Mouse (Mus musculus): ENCODE data around the gene Susd6.
"Not testable (repeated sequence)": the region's sequence is repeated elsewhere in the genome, so short reads cannot be mapped to it uniquely, and the experiment has no call there.

The Susd6 gene

DNA sequence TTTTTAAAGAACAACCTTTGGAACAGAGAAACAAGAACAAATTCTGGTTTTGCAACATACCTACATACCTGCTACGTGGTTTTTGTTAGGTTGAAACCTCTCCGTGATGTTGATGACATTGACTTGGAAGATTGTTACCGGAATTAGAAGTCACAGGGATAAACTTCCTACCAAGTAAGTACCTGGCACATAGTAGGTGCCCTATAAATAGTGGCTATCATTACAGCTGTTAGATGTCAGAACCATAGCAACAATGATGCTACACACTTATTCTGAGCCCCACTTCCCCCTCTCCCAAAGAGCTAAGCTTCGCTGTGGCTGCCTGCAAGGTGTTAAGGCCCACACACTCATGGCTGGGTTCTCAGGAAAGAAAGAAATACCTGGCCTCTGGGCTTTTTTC, 4.7 kb upstream of the Susd6 start:
- DNase-seq (ENCODE audit: extremely low spot score): no peak

DNA sequence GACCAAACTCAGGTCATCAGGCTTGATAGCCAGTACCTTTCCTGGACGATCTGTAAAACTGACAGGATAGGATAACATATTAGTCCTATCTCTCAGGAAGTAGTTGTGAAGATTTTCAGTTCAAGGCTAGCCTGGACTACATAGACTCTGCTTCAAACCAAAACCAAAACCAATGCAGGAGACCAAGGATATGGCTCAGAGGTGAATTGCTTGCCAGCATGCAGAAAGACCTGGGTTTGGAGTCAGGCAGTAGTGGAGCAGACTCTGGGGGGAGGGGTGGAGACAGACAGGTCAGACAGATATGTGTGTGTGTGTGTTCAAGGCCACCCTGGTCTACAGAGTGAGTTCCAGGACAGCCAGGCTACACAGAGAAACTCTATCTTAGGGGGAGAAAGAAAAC, 3.7 kb upstream of the Susd6 start:
- no peak for DNase-seq (ENCODE audit: extremely low spot score)

DNA sequence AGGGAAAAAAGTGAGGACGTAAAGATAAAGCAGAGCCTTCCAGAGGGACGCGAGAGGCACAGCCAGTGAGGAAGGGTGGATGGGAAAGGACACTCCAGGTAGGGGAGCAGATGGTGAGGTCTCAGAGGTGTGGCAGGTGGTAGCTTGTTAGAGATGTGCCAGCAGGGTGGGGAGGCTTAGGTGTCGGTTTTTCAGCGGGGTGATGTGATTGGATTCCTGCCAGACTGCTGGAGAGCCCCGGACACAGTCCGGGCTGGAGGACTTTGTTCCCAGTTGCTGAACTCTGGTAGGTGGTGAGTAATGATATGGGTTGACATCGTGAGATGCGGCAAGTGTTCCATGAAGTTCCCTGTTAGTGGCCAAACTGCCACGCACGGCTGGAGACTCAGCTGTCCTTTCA, 2.7 kb upstream of the Susd6 start:
- no peak for DNase-seq (ENCODE audit: extremely low spot score)

DNA sequence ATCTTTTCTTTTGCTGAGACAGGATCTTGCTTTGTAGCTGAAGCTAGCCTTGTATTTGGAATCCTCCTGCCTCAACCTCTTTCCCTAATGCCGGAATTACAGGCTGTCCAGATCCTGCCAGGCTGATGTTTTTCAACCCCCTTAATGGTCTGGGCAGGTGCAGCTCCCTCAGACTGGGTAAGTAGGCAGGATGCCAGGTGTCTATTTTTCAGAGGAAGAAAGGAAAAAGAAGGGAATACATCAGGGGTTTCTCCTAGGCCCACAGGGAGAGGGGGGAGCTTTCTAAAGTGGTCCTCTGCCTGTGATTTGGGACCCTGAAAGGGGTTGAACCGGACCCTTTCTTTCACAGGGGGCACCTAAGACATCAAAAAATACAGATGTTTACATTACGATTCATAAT, 2.1 kb upstream of the Susd6 start:
- DNase-seq (ENCODE audit: extremely low spot score): no peak

DNA sequence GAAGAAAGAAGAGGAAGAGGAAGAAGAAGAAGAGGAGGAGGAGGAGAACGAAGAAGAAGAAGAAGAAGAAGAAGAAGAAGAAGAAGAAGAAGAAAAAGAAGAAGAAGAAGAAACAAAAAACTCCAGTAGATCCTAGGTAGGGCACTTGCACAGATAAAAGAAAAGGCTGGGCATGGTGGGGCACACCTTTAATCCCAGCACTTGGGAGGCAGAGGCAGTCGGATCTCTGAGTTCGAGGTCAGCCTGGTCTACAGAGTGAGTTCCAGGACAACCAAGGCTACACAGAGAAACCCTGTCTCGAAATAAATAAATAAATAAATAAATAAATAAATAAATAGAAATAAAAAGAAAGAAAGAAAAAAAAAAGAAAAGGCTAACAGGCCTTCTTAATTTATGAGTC, 1.0 kb upstream of the Susd6 start:
- not testable (repeated sequence) for DNase-seq (ENCODE audit: extremely low spot score)

DNA sequence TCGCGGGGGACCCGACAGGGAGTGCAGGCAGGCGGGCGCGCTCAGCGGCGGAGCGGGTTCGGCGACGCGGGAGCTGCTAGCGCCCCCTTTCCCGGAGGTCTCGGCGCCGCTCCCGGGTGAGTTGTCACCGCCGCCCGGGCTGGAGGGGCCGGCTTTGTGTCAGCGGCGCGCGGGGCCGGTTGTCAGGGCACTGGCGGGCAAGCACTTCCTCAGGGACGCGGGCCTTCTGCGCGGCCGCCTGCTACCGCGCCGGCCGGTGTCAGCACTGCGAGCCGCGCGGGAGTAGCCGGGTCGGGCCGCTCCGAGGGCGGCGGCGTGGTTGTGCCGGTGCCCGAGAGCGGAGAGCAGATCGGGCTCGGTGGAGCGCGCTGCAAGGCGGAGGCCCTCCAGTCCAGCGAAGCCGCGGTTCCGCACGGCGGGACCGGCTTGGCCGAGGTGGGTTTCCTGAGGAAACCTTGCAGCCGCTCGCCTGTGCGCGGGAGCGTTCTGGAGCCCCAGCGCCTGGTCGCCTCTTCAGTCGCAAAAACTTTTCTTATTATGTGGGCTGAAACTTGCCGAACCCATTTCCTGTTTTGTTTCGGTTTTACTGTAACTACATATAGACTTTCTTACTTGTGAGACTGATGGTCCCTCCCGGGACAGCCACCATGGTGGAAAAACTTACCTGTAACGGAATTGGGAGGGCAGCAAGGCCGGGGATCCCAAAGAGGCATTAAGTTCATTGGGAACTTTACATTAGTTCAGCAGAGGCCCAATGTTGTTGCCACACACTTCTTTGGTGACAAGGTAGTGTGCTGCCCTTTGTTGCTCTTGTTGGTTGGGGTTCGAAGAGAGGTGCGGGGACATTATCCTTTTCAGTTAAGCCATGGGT, 625 bp downstream of the Susd6 start:
- no peak for DNase-seq (ENCODE audit: extremely low spot score)

DNA sequence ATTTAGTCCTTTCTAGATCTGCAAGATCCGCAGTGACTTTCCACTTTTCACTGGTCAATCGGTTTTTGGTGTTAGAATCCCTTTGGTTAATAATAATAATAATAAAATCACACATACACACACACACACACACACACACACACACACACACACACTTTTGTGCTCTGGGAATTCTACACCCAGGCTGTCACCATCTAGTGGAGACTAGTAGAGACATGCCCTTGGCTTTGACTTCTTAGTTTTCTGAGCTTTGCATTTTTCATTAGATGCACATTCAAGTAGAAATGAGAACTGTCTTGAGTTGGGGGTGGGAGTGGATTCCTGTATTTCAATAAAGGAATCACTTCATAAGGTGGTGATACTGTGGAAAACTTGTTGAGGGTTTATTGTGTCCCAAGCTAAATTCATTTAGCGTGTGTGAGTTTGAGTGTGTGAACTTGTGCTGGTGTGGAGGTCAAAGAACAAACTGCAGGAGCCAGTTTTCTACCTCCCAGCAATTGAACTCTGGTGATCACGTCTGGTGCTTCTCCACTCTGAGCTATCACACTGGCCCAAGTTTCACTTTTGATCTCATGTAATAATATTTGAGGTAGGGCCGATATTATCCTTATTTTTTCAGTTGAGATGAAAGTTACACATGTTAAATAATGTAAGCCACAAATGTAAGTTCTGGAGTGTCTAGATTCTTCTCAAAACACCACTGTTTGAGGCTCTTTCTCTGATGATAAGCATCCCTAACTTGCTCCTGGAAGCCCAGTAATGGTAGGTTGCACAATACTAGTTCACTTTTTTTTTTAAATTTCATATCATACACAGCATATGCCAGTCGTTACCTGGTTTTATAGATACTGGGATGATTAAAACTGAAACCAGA, 1.5 kb downstream of the Susd6 start:
- peak; percentile 24 for DNase-seq (ENCODE audit: extremely low spot score)

DNA sequence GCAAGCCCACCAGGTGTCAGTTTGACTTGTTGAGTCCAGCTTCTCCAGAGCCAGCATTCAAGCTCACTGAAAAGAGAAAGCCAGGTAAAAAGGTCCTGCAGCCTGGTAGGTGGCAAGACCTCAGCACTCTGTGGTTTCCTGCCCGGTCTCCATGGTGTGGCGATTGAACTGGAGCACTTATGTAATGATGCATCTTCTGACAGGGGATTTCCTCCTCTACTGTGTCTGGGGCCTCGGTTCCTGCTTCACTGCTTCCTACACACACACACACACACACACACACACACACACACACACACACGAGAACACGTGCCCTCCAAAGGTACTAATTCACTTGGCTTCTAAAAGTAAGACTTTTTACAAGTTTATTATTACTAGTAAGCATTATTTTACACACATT, 2.6 kb downstream of the Susd6 start:
- no peak for DNase-seq (ENCODE audit: extremely low spot score)

DNA sequence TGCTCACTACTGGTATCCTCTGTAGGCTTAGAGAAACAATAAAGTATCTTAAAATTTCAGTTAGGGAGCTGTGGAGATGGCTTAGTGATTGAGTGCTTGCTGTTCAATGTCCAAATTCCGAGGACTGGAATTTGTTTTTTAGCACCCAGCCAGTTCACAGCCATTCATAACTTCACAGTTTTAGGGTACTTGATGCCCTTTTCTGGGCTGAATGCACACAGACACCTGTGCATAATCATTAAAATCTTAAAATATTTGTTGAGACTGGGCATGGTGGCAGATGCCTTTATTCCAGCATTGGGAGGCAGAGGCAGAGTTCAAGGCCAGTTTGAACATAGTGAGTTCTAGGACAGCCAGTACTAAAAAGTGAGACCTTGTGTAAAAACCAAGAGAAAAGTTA, 3.2 kb downstream of the Susd6 start:
- no peak for DNase-seq (ENCODE audit: extremely low spot score)

DNA sequence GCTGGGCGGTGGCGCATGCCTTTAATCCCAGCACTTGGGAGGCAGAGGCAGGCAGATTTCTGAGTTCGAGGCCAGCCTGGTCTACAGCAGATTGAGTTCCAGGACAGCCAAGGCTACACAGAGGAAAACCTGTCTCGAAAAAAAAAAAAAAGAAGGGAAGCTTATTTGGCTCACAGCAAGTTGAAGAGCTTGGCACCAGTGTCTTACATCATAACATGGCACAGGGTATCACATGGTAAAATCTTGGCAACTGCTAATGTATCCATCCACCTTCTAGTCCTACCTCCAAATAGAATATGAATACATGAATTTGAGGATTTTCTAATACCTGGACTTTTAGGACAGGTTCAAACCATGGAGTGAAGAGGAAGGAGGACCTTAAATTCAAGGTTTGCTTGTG, 4.2 kb downstream of the Susd6 start:
- no peak for DNase-seq (ENCODE audit: extremely low spot score)

DNA sequence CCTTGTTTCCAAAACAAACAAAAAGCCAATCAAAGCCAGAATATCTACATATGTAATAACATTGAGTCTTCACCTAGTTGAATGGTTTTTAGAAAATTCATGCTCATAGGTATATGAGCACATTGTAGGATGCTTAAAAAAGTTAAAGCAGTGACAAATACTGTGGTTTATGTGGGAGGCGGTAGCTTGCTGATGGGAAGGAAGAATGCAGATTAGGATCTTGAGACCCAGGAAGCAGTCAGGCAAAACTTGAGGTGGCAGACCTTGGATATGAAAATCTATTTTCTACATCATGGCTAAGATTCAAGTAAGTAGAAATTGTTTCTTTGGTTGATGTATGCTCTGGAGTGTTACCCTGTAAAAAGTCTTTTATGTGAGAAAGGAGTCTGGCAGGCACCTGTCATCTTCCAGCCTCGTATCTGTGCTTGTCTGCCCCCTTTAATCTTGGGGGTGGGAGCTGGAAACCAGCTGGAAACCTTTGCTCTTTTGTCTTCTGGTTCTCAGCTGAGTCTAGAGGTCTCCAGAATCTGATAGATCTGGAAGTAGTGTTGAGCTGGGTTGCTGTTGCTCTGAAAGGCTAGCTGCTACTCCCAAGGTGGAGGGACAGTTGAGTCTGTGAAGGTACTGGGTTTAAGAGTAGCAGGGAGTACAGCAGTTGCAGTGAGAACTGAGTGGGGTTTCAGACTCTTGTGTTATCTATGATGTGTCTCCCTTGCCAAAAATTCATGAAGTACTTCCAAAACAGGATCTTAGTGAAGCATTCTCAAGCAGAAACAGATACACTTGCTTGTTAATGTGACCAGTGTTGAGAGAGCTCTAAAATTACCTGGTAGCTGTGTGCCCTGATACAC, 4.8 kb downstream of the Susd6 start:
- no peak for DNase-seq (ENCODE audit: extremely low spot score)

DNA sequence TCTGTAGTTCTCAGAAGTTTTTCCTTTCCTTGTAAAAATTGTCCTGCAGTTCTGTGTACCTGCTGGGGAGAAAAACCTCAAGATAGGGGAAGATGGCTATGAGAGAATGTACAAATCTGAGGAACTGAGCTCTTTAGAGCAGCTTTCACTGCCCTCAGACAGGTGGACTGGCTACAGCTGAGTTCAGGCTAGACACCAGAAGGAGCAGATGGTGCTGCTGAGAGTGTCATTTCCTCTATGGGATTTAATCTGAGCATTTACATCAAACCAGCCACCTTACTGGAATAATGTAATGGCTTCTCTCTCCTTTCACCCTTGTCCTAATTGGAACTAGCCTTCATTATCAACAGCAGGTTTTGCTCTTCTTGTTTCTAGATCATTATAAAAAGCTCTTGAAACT, 8.0 kb downstream of the Susd6 start:
- no peak for DNase-seq (ENCODE audit: extremely low spot score)

DNA sequence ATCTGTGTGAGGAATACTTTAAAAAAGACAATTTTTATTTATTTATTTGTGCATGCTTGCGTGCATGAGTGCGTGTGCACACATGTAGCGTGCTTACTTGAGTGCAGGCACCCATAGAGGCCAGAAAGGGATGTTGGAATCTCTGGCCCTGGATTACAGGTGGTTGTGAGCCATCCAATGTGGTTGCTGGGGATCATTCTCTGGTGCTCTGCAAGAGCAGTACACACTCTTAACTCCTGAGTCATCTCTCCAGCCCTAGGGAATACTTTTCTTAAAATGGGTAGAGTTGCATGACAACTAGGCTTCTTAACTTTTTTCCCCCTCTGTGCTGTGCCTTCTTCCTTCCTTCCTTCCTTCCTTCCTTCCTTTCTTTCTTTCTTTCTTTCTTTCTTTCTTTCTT, 9.8 kb downstream of the Susd6 start:
- no peak for DNase-seq (ENCODE audit: extremely low spot score)

DNA sequence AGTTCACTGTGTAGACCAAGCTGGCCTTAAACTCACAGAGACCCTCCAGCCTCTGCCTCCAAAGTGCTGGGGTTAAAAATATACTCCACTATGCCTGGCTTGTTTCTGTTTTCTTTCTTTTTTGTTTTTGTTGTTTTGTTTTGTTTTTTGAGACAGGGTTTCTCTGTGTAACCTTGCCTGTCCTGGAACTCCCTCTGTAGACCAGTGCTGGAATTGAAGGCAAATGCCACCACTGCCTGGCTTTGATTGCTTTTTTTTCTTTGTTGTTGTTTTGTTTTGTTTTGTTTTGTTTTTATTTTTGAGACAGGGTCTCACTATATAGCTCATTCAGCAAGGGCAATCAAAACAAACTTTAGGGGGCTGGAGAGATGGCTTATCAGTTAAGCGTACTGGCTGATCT, 11.1 kb downstream of the Susd6 start:
- no peak for DNase-seq (ENCODE audit: extremely low spot score)

DNA sequence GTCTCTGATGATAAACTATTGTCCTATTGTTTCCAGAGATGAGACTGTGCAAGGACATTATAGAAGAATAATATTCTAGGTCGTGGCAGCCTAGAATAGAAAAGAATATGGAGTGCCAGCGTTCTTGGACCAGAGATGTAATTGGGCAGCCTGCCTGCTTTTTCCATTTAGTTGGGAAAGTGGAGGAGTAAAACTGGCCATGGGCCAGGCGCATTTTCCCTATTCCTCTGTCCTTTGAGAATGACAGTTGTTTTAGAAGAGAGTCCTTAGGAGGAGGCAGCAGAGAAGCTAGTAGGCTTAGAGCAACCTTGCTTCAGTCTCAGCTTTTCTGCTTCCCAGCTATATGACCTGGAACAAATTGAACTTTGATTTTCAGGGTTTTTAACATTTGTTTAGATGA, 13.6 kb downstream of the Susd6 start:
- no peak for DNase-seq (ENCODE audit: extremely low spot score)

DNA sequence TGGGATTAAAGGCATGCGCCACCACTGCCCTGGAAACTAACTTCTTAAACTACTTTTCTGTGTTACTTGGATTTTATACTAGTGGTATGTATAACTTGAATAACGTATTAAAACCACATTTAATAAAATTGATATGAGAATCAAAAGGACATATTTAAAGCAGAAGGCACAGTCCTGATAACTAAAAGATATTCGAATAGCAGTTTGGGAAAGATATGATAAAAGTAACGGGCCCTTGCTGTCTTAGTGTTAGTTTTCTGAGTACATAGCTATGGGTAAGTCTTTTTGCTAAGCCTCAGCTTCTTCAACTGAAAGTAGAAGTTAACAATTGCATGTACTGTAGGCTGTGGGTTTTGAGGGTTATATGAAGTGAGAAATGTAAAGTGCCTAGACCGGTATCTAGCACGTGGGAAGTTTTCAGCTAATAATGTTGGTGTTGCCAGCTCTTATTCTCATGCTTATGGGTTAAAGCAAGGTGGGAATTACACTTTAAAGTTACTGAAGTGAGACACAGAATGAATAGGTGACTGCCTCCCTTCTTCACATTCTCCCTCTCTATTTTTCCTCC, 14.6 kb downstream of the Susd6 start:
- DNase-seq (ENCODE audit: extremely low spot score): no peak

DNA sequence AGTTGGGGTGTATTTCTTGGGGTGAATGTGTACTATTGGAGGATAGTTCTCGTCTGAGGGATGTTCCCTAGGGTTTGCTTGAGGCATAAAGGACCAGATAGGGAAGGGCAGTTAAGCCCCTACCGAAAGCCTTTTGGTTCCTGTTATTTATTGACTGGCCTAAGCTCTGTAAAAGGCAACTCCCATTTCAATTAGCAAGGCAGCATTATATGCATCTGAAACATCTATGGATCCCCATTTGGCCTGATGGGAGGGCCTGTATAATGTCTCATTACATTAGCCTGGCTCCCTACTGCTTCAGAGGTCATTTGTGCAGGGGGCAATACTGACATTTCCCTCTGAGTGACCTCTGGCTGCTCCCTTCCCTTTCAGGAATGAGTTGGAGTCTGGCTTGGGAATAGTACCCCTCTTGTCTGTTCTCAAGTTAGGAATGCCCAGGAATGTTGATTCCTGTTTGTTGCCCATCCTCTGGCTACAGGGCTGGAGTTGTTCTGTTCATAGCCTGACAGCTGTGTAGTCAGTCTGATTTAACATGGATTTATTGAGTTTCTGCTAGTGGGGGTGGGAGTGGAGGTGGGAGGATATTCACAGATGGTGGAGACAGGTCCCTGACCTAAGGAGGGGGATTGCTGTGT, 17.3 kb downstream of the Susd6 start:
- DNase-seq (ENCODE audit: extremely low spot score): peak; percentile 41

DNA sequence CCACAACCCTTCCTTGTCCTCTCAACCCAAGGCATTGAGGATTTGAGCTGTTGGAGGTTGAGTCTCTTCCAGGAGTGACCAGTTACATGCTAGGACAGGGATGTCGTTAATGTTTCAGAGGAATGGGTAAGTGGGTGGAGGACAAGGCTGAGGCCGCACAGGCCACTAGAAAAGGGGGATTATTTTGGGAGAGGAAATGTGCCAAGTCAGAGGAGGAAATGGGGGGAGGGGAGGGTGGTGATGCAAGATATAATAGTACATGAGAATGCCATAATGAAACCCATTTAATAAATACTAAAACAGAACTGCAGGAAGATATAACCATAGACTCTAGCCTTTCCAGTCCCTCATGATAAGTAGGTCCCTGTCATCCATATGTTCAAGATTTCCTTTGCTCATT, 19.7 kb downstream of the Susd6 start:
- DNase-seq (ENCODE audit: extremely low spot score): no peak

DNA sequence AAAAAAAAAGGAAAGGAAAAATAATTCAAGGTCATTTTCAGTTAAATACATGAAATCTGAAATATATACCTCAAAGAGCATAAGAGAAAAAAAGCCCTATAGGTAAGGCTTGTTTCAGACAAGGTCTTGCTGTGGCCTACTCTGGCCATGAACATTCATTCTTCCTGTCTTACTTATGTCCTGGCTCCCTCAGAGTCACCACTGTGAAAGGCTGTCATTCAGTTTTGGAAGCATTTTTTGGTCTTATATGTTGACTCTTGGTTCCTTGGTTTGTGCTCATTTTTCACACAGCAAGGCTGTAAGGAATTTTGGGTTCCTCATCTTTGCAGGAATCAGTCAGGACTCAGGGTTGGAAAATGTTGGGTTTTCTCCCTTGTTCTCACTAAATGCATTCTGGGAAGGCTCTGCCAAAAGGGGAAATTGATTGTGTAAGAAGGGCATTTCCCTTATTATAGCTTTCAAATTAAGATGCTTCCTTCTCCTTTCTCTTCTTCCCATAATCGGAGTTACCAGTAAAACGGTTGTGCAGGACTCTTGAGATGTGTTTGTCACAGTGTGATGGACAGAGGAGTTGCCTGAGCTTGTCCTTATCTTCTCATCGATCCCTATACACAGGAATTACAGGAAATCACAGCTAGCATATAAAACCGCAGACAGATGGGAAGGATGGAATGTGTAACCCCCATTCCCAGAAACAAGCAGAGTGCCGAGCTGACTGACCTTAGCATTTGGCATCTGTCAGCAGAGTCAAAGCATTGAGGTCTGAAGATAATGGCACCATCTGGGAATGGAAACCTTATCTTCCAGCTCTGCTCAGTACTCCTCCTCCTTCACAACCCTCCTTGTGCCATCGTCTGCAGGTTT, 21.6 kb downstream of the Susd6 start:
- peak; percentile 12 for DNase-seq (ENCODE audit: extremely low spot score)

DNA sequence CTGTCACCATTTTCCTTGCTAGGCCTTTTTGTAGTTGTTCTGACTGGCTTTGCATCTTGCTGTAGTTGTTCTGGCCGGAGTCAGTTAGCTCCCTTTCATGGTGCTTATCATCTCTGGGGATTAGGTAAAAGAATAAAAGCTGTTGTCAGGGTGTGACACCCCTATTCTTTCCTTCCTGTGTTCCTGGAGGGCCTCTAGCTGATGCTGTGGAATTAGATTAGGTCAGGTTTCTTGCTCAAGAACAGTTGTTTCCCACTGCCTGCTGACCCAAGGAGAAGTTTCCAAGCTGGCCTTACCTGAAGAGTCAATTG, 22.2 kb downstream of the Susd6 start:
- peak; percentile 10 for DNase-seq (ENCODE audit: extremely low spot score)

DNA sequence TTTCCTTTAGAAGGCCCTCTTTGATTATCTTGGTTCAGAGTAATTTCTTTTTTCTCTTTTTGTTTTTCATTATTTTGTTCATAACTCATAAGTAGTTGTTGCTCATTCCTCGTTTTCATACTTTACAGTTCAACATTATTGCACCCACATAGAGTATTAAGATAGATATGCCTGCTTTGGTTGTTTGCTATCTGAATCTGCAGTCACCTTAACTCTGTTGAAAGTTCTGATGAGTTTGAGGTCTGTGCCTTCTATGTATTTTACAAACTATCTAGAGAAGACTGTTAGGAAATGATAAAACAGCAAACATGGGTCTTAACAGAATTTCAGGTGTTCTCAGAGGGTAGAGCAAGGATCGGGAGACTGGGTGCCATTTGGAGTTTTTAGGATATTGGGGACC, 23.1 kb downstream of the Susd6 start:
- no peak for DNase-seq (ENCODE audit: extremely low spot score)

Data from embryo, embryonic 9.5 days (tissue).